Mouse (Mus musculus) thymus, adult 18-20 months (tissue): ENCODE results near the gene Vmn1r22.
"Not testable (repeated sequence)": the region's sequence is repeated elsewhere in the genome, so short reads cannot be mapped to it uniquely, and the experiment has no call there.

Experiments used
- DNase-seq, 2 experiments: peaks; one replicate each; pipeline ENCODE4 v3.0.0; 2022; ENCODE audit warnings: mixed read lengths in 2 of 2

Vmn1r22 gene

GRCm38 (mm10) chr6:57907928-57908327 is at the start of gene Vmn1r22:
Gene Vmn1r22 (minus strand): TSS chr6:57908028.
- DNase-seq = no peak

- no peak for DNase-seq
These were observed 18.9 kb upstream of the Vmn1r22 start, which contains the start of gene Vmn1r23 for GRCm38 (mm10) chr6:57926738-57927137. Gene Vmn1r23 (minus strand): TSS chr6:57926838.

DNA sequence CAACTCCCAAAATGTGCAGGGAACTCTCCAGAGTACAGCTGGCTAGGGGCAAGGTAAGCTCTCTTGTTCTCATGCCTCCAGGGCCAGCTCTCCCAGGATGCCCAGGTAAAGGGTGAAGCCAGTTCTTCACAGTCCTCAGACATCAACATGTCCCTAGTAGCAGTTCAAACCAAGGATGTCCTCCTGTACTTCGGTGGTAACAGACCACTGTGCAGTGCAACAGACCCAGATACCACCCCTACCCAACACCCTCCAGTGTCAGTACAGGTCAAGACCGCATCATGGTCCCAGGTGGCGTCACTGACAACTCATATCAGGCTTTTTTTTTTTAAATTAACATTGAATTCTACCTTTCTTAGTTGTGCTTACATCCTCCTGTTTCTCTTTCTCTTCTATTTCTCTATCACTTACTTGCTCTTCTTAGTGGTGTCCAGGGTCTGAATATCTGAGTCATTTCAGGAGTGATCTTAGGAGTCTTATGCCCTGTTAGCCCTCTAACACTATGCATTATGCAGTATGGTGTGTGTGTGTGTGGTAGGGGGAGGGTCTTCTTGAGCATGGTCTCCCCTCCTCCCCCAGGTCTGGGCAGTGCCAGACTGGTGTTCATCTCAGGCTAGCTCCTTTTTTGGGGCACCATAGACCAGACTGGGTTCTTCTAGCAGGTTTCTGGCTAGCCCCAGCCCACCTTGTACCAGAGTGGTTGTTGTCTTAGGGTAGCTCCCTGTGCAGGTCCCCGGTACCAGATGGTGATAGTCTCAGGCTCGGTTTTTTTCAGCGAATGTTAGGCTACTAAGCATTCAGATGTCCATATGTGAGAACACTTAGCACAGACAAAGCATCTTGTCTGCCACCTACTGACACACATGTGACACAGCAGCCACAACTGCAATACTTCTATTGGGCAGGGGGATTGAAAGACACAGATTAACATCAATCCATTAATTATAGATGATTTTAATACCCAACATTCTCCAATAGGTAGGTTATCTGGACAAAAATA is 48.5 kb downstream of the Vmn1r22 start:
- no peak for DNase-seq

GRCm38 (mm10) chr6:57851177-57851576 is 56.7 kb downstream of the Vmn1r22 start:
- DNase-seq = not testable (repeated sequence)

GRCm38 (mm10) chr6:57850286-57850685 is 57.5 kb downstream of the Vmn1r22 start, which contains the start of gene Vmn1r21:
Gene Vmn1r21 (minus strand): TSS chr6:57850343.
- no peak for DNase-seq
